Mouse (Mus musculus) thymus, postnatal 0 days (tissue): Measurements from ENCODE around the gene Alk. TPM values are rescaled to one million over a fixed set of nuclear protein-coding genes. Genes with fewer than 3 reads are reported as not detected.
"Not testable (repeated sequence)": the region's sequence is repeated elsewhere in the genome, so short reads cannot be mapped to it uniquely, and the experiment has no call there.

Experiments used
- DNase-seq: peaks from one replicate; pipeline ENCODE4 v3.0.0-alpha.2; 2015; ENCODE audit warnings: low spot score
- polyA plus RNA-seq: library from polyadenylated mRNA; unstranded; fragments of >200 nt; fragmentation: Nextera tagmentation; extraction: Ambion mirVana; gene quantifications from 2 replicates; pipeline ENCODE4 v1.2.1, GENCODE M21; 2015

The Alk gene
- polyA plus RNA-seq, 1 experiment from 2014 or later = 0.05 TPM

- DNase-seq = no peak
These were observed 75.9 kb downstream of the Alk start for GRCm38 (mm10) chr17:72528481-72528880.

DNA sequence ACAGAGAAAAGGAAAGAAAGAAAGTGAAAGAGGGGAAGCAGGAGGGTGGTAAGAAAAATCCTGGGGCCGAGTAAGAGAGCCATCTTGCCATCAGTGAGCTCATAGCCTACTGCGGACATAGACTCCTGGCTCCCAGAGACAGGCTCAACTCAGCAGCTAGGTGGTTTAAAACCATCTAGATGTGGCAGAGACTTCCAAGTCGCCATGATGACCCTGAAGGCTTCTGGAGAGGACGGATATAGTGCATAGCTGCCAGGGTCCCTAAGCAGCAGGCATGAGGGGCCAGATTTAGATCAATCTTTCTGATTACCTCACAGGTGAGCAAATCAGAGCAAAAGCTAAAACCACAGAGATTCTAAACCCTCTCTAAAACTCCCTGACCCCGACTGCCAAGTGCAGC, 76.9 kb downstream of the Alk start:
- no peak for DNase-seq

- DNase-seq = no peak
These were observed 78.1 kb downstream of the Alk start for GRCm38 (mm10) chr17:72526356-72526755.

DNA sequence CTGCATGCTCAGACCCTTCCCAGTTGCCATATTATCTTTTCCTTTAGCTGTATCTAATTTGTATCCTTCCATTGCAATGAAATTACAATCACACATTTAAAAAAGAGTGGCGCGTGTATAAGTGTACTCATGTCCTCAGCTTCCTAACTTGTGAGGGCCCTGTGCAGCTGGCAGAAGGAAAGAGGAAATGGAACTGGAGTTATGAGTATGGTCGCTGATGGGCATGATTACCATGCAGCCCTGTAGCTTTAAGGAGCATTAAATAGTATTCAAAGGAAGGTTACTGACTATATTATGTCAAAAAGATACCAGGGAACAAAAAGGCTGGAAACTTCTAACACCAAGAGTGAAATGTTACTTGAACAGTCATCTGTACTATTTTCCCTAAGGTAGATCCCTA, 79.6 kb downstream of the Alk start:
- DNase-seq = no peak

GRCm38 (mm10) chr17:72523006-72523405, 81.4 kb downstream of the Alk start:
- no peak for DNase-seq

GRCm38 (mm10) chr17:72522381-72522780, 82.0 kb downstream of the Alk start:
- DNase-seq = no peak

DNA sequence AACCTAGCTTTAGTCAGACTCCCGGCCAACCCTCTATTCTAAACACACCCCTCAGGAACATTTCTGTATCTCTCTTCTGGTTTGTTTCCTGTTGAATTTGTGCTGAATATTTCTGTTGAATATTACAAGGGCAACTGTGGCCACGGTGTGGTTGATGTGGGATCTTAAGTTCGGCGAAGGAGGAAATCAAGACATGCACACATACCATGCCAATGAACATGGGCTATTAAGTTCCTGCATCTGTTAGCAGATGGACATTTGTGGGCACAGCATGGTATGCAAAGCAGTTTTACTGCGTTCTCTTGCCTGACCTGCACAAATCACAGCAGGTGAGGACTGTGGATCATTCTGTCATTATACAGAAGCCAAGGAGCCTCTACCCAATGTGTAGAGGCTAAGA, 83.1 kb downstream of the Alk start:
- DNase-seq = no peak

- DNase-seq = no peak
These were observed 93.7 kb downstream of the Alk start for GRCm38 (mm10) chr17:72510746-72511145.

- DNase-seq = no peak
These were observed 95.6 kb downstream of the Alk start for GRCm38 (mm10) chr17:72508678-72509394.

GRCm38 (mm10) chr17:72505213-72505612, 99.2 kb downstream of the Alk start:
- DNase-seq = no peak

GRCm38 (mm10) chr17:72504581-72504980, 99.8 kb downstream of the Alk start:
- DNase-seq = no peak

- DNase-seq = no peak
These were observed 109.0 kb downstream of the Alk start for GRCm38 (mm10) chr17:72495395-72495794.

DNA sequence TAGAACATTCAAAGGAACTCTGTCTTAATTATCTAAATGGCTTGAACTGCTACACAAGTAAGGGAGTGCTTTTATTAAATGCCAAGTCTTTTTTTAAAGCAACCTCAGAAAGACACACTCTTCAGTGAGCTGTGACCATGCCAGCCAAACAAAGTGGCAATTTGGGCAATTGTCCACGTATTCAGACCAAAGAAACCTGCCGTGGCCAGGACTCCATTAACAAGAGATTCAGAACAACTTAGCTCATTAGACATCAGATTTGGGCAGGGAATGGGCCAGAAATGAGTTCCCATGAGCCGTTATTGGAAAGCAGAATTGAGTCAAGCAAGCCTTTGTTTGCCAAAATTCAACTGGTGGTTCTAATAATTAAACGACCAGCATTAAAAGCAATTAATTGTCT, 118.8 kb downstream of the Alk start:
- DNase-seq = no peak

GRCm38 (mm10) chr17:72479260-72479659, 125.2 kb downstream of the Alk start:
- not testable (repeated sequence) for DNase-seq

DNA sequence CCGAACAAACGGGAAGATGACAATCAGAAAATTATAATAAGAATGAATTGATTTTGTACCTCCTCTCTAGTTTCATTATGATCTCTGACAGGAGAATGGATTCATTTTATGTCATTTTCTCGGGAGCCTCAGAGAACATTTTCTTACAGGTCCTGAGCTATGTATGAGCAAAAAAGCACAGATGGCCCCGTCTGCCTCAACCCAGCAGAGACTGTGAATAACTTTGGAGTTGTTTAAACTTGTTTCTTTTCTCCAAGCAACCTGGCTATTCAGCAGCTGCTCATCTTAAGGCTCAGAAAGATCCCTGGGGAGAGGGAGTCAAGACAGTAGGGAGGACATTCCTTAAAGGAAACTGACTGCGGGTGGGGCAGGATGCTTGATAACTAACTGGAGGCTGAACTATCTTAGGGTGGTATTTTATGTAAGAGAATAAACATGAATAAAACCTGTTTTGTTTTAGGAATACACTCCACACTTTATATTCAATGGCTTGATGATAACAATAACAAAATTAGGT, 126.5 kb downstream of the Alk start:
- no peak for DNase-seq

GRCm38 (mm10) chr17:72476956-72477355, 127.5 kb downstream of the Alk start:
- no peak for DNase-seq

DNA sequence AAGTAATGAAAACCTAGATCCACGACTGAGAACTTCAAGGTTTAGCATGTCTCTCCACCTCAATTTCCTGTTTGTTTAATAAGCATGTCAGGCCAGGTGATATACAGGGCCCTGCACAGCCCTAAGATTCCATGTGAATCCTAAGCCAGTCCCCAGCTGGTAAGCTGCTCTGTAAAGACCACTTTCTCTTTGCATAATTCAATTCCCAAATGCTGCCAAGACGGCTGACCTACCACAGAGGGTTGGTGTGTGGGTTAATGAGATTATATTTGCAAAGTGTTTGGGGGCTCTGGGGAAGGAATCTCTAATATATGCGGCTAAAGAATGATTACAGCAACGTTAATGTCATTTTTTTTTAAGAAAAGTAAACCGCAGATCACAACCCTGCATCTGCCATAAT, 130.3 kb downstream of the Alk start:
- DNase-seq = no peak

DNA sequence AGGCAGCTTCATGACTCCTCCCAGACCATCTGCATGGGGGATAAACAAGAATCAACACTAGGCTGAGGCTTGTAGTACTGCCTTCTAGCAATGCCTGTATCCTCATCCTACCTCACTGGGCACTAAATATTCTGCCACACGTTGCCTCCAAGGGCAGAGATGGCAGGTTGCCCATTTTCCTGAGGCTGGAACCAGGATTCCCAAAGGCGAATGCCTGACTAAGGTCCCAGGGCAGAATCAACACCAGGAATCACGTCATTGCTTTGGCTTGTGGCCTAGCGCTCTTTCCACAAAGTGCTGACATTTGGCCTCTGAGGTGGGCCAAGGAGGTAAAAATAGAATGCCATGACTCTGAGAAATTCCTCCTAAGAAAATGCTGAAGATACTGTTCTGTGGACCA, 155.9 kb downstream of the Alk start:
- no peak for DNase-seq

- DNase-seq = no peak
These were observed 158.9 kb downstream of the Alk start for GRCm38 (mm10) chr17:72445204-72446177.

GRCm38 (mm10) chr17:72417451-72417850, 187.0 kb downstream of the Alk start:
- no peak for DNase-seq

- no peak for DNase-seq
These were observed 189.8 kb downstream of the Alk start for GRCm38 (mm10) chr17:72414676-72415075.

DNA sequence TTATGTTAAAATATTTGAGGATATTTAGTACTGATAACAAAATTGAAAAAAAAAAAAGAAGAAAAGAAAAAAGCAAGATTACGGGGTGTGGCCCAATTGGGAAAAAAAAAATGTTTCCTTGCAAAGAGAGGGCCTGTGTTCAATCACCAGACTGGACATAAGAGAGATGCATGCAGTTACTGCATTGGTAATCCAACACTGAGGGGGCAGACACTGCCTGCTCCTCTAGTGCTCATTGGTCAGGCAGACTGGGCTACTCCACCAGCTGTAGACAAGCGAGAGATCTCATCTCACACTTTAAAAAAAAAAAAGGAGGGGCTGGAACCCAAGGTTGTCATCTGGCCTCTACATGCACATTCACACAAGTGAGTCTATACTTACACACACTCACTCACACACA, 199.6 kb downstream of the Alk start:
- DNase-seq = no peak
